Mouse (Mus musculus) thymus, postnatal 25 days (tissue): ENCODE data around the gene Scnm1.
"Not testable (repeated sequence)": the region's sequence is repeated elsewhere in the genome, so short reads cannot be mapped to it uniquely, and the experiment has no call there.

Source experiments
- DNase-seq: peaks from one replicate; pipeline ENCODE4 v3.0.0; 2022

The Scnm1 gene

DNA sequence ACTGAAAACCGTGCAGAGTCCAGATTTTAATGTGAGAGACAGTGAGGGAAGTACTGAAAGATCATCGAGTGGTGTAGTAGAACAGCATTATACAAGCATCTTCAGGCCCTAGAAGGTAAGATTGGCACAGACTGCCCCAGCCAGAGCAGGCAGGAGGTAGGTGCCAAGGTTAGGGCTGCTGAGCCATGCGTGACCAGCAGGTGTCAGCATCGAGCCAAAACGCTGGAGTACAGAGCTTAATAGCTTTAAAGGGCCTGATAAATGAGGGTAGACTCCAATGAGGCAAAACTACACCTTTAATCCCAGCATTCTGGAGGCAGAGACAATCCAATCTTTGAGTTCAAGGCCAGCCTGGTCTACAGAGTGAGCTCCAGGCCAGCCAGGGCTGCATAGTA, 8.8 kb upstream of the Scnm1 start:
- DNase-seq: peak; percentile 91

DNA sequence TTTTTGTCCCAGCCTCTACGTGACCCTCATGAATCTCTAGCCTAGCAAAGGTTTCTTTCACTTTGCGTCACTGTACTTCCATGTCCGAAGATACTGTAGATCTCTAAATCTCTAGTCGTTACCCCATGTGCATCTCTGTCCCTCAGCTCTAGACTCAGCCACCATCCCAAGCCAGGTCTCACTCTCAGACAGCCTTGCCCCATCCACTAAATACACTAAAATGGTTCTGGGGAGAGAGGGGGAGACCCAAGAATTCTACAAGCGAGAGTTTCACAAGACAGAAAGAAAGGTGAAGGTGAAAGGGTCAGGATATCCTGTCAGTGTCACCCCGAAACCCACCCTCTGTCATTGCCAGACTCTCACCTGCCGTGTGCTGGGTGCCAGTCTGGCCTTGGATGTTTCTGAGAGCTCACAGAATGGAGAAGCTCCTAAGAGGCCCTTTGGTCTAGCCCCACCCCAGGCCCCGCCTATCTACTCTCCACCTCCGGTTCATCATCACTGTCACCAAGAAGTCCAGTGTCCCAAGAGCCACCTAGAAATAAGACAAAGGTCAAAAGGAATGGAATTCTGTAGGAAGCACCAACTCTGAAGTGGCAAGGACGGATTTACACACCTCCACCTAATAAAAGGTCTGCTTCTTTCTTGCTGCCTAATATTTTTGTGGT, 8.3 kb upstream of the Scnm1 start, which contains the start of gene Tnfaip8l2:
Gene Tnfaip8l2 (minus strand): TSS at position 409 of the 665 bp plus-strand sequence.
- peak; percentile 67 for DNase-seq

DNA sequence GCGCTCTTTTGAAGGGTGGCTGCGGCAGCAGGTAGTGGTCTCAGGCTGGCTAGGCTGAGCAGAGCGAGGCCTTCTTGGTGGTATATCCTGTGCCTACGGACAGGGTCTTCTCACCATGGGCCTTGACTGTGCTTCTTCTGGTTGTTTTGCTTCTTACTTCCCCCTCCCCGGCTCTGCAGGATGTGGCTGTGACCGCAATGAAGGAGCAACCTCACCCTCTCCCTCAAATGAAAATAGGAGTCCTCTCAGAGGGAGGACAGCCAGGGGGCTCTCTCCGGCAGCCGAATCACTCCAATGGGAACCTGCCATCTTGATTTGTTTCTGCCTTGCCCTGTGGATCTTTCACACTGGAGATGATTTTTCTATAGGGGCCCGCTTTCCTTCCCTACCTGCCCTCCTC, 7.7 kb upstream of the Scnm1 start:
- peak; percentile 85 for DNase-seq

DNA sequence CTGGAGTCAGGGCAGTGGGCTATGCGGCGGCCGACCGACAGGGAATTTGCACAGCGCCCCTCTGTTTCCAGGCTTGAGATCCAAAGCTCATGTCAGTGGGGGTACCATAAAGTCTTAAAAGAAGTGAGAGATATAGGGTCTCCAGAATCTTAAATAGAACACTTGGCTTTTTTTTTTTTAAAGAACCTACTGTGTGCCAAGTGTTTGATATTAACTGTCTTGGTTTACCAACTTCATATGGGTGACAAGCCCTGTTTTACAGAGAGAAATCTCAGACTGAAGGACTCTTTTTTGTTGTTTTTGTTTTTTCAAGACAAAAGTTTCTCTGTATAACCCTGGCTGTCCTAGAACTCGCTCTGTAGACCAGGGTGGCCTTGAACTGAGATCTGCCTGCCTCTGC, 7.0 kb upstream of the Scnm1 start:
- no peak for DNase-seq

DNA sequence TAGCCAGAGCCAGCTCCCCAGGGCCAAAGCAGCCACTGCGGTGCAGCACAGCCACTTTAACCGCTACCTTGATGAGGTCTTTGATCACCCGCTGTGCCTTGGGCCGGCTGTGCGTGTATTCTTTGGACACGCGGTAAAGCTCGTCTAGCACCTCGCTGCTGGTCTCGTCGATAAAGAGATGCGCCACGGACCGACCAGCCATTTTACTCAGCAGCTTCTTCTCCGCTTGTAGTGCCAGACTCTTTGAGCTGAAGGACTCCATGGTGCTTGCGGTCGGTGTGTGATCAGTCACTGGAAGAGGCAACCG, 6.4 kb upstream of the Scnm1 start:
- DNase-seq: no peak

DNA sequence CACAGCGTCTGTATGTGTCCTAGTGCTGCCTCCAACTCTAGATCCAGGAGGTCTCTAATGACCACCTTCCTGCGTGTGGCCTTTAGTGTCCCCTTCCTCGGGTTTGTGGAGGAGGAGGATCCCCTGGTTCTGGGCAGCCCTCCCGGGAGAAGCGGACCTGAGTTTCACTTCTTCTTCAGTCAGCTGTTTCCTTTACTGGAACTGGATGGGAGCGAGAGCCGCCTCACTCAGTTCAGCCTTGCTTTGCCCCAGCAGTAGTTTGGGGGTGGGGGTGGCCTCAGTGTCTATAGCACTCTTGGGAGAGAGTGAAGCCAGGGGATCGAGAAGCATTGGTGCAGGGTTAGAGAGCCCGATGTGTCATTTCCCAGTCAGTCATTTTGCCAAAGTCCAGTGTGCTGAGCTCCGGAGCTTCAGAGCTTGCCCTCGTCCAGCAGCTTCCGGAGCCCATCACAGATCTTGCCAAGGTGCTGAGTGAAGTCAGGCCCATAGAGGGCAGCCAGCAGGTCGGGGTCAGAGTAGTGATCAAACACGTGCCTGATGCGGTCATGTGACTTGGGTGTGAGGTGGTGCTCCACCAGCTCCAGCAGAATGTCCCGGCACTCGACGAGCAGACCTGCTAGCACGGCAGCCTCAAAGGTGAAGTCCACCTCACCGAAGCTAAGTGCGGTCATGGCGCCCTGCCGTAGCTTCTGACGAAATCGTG, 5.9 kb upstream of the Scnm1 start:
- no peak for DNase-seq

DNA sequence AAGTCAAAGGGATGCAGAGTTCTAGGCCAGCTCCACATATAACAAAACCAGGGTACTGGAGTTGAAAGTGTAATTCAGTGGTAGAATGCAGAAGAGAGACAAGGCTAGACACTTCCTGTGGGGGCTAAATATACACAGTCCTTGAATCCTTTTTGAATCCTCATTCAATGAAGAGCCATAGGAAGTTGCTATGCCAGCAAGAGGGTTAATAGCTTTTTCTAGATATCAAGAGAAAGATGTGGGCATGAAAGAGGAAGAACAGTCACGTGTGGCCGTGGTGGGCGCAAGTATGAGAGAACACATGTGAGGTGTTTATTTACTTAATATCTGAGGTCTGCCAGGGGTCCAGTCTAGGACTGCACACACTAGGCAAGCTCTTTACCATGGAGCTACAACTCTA, 2.5 kb upstream of the Scnm1 start:
- DNase-seq: no peak

DNA sequence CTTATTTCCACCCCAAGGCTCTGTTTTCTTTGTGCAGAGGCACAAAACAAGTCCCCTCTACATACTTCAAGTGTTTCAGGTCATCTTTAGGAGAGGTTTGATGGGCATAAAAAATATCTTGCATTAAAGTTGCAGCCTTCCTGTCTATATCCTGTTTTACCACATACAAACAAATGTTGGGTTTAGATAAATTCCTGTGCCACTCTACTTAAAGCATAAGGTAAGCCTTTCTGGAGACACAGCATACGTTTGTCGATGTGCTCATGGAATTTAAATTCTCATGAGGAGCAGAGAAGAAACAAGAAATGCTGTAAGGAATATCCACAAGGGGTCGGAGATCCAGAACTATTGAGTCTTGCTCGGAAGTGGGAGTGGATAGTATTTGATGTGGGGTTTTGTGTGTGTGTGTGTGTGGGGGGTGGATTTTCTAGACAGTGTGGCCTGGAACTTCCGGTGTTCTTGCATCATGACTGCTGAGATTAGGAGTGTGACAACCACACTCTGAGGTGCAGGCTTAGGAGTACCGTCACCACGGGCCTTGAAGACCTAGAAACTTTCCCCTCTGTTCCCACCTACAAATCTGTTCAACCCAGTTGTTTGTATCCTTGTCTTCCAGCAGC, 1.7 kb upstream of the Scnm1 start:
- peak; percentile 27 for DNase-seq

DNA sequence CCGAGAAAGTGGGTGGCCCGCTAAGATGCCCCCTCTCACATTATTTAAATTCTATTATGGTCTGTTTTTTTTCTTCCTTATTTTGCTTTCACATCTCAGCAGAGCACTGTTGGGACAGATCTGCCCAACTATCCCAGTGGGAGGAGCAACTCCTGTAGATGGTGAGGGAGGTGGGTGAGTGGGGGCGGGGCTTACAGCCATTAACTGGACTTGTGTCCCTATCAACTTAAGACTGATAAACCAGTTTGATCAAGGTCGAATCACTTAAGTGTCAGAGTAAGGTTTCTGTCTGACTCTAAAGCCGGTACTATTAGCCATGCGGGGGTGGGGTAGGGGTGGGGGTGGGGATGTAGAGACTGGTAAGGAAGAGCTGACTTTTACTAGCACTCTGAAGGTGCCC, 1.2 kb upstream of the Scnm1 start:
- peak; percentile 26 for DNase-seq

DNA sequence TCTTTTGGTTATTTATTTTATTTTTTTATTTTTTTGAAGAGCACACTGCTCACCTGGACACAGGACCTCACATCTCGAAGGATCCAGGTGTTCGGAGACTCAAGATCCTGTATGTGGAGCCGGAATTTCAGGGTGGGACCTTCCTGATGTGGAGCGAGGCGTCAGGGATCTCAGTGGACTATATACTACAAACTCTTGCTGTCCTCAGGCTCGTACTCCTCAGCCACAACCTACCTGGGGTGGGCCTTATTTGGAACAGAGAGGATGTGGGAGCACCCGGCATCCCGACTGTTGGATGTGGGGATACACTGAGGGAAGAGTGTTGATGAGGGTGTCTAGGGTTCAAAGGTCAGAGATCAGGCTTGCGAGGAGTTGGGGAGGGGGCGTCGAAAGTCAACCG, 322 bp upstream of the Scnm1 start:
- DNase-seq: not testable (repeated sequence)

DNA sequence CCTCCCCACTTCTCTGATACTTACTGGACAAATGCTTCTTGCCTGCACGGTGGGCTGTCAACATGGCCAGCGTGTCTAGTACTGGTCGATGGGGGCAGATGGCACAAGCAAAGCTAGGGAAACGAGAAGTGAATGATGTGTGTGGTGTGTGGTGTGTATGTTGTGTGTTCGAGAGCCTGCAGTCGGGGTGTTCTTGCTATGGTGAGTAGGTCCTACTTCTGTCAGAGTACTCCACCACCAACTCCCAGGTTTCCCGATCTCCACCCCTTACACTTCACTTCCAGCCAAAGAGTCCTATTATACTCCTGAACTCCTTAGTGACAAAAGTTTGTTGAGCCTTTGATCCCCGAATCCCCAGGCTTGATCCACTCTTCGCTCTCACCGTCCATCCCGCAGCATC, 635 bp downstream of the Scnm1 start:
- no peak for DNase-seq

DNA sequence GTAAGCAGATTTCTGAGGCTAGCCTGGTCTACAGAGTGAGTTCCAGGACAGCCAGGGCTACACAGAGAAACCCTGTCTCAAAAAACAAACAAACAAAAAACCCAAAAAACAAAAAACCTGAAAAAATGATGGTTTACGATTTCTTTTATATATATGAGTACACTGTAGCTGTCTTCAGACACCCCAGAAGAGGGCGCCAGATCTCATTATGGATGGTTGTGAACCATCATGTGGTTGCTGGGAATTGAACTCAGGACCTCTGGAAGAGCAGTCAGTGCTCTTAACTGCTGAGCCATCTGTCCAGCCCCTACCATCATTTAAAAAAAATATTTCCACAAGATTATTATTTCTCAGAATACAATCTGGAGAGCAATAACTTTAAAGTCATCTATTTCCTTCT, 1.4 kb downstream of the Scnm1 start:
- not testable (repeated sequence) for DNase-seq

DNA sequence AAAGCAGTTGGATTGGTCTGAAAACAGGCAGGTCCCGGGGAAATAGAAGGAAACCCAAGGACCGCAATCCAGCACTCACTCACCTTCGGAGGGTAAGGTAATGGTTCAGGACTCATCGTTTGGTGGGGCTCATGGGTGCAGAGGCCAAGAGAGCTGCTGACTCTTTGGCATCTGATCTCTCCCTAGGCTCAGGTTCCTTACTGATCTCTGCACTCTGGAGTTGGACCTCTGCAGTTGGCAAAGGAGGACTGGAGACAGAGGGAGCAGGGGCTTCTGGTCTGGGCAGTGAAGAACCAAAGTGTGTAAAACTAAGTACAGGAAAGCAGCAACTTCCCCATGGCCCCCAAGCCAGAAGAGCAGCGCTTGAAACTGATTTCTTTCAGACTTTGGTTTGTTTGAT, 3.7 kb downstream of the Scnm1 start:
- no peak for DNase-seq

DNA sequence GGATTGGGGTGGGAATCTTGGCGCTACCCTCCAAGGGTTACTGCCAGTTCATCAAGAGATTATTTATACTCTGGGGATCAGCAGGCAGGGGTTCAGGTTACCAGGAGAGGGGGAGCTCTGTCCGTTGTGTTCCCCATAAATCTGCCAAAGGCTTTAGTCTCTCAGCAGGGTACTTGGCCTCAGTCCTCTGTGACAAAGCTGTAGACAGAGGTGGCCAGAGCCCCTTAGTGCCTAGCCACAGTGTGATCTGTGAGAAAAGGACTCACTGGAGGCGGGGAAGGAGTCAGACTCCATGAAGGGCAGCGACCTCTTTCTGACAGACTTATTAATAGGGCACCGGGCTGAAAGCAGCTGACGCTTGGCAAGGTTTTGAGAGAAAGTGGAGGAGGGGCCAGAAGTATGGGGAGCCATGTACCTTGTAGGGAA, 4.6 kb downstream of the Scnm1 start:
- no peak for DNase-seq

DNA sequence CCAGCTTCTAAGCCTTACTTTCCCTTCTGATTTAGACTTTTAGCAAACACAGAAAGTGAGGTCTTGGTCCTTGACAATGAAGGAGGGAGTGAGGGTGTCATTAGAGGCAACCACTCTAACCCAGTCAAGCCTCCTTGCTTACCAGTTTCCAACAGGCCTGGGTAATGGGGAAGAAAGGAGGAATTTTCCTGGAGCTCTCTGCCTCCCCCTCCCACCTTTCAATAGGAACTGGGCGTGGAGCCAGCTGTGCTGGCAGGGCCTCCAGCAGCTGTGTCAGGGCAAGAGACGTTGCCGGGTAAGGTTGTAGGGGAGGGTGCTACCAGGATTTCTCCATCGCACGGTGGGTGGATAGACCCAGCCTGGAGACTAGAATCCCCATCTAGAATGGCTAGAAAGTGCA, 8.8 kb downstream of the Scnm1 start:
- DNase-seq: no peak

DNA sequence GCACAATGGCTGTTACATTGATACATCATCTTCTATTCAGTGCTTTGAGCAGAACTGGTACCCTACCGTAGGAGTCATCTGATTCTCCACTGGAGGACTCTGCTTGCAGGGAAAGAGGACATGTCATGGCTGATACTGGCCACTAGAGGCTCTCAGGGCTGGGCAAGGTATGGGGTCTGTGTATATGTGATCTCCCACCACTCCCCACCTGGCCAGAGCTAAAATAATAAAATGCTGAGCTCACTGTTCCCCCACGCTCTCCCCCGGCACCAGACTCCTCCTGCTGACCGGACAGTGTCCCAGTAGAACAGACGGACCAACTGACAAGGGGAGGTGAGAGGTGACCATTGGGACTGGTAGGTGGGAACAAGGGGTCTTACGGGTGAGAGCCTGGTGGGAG, 9.6 kb downstream of the Scnm1 start, which contains the start of gene Tmod4:
Gene Tmod4 (plus strand): TSS at position 231 of the 400 bp plus-strand sequence.
- DNase-seq: peak; percentile 34

DNA sequence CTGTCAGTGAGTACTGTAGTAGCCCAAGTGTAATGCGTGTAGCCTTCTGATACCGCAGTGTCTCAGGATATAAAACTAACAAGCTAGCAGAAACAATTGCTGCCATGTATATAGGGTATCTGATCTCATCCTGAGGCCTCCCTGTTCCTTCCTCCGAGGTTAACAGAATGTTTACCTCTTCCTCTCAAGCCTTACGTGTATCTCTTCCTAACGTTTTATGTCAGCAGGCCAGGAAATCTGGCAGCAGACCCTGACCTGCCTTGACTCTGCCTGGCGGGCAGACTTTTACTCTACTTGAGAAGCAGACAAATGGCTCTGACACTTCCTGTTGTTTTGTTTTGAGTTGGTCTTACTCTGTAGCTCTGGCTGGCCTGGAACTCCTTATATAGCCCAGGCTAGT, 12.2 kb downstream of the Scnm1 start:
- no peak for DNase-seq

DNA sequence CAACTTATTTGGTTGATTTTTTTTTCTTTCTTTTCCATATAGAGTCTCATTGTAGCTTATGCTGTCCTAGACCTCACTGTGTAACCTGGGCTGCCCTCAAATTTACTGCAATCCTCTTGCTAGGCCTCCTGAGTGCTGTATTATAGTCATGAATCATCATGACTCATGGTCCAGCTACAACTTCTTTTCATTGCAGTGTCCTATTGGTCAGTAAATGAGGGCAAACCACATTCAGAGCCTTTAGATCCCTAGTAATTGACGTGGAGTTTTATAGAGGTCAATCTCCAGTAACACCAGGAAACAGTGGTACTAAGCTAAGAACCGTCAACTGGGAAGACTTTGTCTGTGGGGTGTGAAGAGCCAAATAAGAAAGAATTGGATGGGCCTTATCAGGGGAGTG, 16.1 kb downstream of the Scnm1 start:
- DNase-seq: no peak

DNA sequence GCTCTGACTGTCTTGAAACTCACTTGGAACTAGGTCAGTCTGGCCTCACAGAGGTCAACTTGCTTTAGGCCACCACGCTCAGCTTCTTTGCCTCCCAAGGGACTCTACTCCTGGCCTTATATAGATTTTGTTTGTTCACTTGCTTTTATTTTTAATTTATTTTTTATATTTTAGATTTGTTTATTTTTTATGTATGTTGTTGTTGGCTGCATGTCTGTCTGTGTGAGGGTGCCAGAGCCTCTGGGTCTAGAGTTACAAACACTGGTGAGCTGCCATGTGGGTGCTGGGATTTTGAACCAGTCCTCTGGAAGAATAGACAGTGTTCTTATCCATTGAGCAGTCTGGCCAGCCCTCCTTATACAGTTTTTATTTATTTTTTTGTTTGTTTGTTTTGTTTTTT, 21.1 kb downstream of the Scnm1 start:
- no peak for DNase-seq

DNA sequence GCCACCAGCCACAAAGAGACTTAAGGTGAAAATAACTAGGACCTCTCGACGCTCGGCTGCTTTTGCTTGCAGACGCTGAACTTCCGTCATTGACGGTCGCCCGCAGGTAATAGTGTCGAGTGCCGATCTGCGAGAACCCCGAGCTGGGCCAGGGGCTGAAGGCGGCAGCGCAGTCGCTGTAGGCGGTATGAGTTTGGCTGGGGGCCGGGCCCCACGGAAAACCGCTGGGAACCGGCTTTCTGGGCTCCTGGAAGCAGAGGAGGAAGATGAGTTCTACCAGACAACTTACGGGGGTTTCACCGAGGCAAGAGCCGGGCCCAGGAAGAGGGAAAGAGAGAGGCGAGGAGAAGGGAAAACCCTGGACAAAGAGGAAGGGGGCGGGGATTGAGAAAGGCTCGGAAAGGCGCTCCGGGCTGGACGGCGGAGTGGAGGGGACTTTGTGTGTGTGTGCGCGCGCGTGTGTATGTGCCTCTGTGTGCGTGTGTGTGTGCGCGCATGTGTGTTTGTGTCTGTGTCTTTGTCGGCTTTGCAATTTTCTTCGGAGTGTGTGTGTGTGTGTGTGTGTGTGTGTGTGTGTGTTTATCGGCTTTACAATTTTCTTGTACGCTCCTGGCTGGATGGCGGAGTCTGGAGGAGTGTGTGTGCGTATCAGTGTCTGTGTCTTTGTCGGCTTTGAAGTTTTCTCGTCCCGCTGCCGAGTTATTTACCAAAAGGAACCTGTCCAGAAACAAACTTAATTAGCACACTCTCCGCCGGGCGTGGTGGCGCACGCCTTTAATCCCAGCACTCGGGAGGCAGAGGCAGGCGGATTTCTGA, 22.7 kb downstream of the Scnm1 start, which contains the start of gene Vps72:
Gene Vps72 (plus strand): TSS at position 112 of the 816 bp plus-strand sequence.
- peak; percentile 90 for DNase-seq

DNA sequence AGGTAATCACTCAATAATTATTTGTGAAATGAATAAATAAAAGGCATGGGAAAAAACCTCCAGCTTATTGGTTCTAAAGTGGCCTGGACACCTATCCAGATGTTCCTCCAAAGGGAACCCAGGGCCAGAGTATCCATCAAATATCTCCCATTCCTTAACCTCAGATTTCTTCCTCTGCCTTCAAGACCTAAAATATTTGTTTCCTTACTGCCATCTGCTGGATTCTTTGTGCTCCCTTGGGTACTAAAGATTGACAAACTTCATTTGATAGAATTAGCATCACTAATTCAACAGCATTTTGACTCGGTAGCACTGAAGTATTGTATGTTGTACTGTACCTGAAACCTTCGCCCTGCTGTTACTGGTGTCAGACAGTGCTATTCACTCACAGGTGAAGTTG, 25.9 kb downstream of the Scnm1 start:
- DNase-seq: no peak

DNA sequence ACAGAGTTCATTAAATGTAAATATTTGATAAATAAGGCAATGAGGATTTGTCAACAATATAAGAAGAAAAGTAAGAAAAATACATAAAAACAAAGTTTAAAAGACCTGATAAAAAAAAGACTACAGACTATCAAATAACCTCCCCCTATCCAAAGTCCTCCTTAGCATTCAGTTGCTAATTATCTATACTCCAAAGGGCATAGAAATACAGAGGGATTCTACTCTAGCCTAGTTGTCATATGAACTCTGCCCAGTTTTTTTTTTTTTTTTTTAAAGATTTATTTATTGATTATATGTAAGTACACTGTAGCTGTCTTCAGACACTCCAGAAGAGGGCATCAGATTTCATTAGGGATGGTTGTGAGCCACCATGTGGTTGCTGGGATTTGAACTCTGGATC, 26.5 kb downstream of the Scnm1 start:
- not testable (repeated sequence) for DNase-seq

DNA sequence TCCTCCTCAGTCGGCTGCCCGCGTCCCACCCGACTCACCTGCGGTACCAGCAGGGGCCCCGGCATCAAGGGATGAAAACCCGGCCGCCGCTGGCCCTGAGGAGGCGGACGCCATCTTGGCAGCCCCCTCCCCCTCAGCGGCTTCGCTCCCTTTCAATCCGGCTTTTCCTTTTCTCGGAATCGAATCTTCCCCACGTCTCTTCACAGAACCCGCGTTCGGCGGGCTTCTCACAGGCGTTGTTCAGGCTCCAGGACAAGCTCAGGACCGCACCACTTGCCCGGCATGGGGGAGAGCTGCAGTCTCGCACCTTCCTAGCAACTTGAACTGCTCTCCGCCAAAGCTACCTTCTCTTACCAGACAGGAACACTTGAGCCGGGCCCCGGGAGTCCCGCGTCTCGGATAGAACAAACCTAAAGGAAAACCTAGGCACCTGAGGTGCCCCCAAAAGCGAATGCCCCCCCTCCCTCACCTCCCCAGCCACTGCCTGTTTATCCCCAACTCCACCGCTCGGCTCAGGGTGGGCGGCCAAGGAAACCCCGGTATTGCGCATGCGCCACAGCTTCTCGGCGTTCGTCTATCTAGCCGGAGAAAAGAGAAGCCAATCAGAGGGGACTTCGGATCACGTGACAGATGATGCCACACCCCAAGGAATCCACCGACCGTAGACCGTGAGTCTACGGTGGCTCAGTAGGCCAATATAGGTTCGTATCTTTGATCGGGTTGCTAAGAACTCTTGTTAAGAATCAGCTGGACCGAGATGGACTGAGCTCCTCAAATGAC, 27.3 kb downstream of the Scnm1 start, which contains the start of gene Pip5k1a:
Gene Pip5k1a (minus strand): TSS at position 593 of the 780 bp plus-strand sequence.
- peak; percentile 95 for DNase-seq
